Mouse (Mus musculus) cerebellum, adult 2 months (tissue): Measurements from ENCODE around the gene Lrrc71.

Experiments
- CTCF ChIP-seq: fragments of 200-500 bp; IDR thresholded peaks from 2 replicates; pipeline ENCODE4 v1.5.1; 2011; ENCODE audit warnings: low read depth, mild to moderate bottlenecking, control low read depth, low read length, moderate library complexity, borderline replicate concordance; ENCODE audit not compliant: insufficient read depth
- POLR2A ChIP-seq: fragments of 200-500 bp; IDR thresholded peaks from 2 replicates; pipeline ENCODE4 v1.6.1; 2011; ENCODE audit warnings: low read length, control low read depth, borderline replicate concordance; ENCODE audit not compliant: insufficient read depth

DNA sequence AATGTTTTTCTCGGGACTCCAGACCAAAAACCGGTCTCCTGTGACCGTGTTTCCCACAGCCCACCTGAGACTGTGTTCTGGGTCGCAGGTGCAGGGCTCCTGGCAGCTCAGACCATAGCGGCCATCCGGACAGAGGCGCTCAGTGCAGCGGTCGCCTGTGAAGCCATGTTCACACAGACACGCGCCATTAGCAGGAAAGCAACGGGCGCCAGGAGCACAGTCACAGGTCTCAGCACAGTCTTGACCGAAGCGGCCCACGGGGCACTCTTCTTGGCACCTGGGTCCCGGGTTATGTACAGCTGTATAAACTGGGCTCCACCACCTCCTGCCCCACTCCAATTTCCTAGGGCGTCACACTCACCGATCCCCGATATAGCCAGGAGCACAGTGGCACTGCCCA, 8.1 kb upstream of the Lrrc71 start:
- no peak for TF ChIP-seq POLR2A
- TF ChIP-seq CTCF: no peak
